Mouse (Mus musculus) CD8-positive naive resting alpha-beta T cell, adult 2 months (primary cell): ENCODE measurements at regions not wholly inside any gene's neighbourhood (a gene's known extent, or its start where the extent isn't known, plus 50 kb on each side); places are given as distances from the start of the nearest gene placed in this dataset.

Experiments used
- DNase-seq, 2 experiments: peaks; one replicate each; pipeline ENCODE4 v3.0.0; 2022; ENCODE audit warnings: low read depth in 2 of 2, low spot score in 2 of 2

- no peak for DNase-seq
Observed at GRCm38 (mm10) chr16:76232680-76233079, 140.9 kb downstream of the Nrip1 start.

- DNase-seq = no peak
Observed at GRCm38 (mm10) chr16:76232174-76232573, 141.5 kb downstream of the Nrip1 start.

- DNase-seq = no peak
Observed at GRCm38 (mm10) chr16:76230516-76231302, 142.9 kb downstream of the Nrip1 start.

- no peak for DNase-seq
Observed at GRCm38 (mm10) chr16:76228451-76228850, 145.2 kb downstream of the Nrip1 start.

- DNase-seq = no peak
Observed at GRCm38 (mm10) chr16:76226446-76226845, 147.2 kb downstream of the Nrip1 start.

GRCm38 (mm10) chr16:76225587-76226226 is 147.9 kb downstream of the Nrip1 start:
- DNase-seq = no peak

- DNase-seq = no peak
Observed at GRCm38 (mm10) chr16:76224901-76225586, 148.6 kb downstream of the Nrip1 start.

GRCm38 (mm10) chr16:76223716-76224115 is 149.9 kb downstream of the Nrip1 start:
- no peak for DNase-seq

GRCm38 (mm10) chr16:76222960-76223359 is 150.7 kb downstream of the Nrip1 start:
- DNase-seq = no peak

GRCm38 (mm10) chr16:76220466-76220865 is 153.2 kb downstream of the Nrip1 start:
- no peak for DNase-seq

- DNase-seq = no peak
Observed at GRCm38 (mm10) chr16:76219233-76219632, 154.4 kb downstream of the Nrip1 start.

GRCm38 (mm10) chr16:76218310-76219170 is 155.1 kb downstream of the Nrip1 start:
- DNase-seq = no peak

GRCm38 (mm10) chr16:76216184-76216583 is 157.4 kb downstream of the Nrip1 start:
- DNase-seq = no peak

- DNase-seq = no peak
Observed at GRCm38 (mm10) chr16:76215558-76215957, 158.1 kb downstream of the Nrip1 start.

GRCm38 (mm10) chr16:76201773-76202571 is 171.7 kb downstream of the Nrip1 start:
- peak; percentile 34 to 56 for DNase-seq

GRCm38 (mm10) chr16:76200801-76201728 is 172.6 kb downstream of the Nrip1 start:
- no peak for DNase-seq

GRCm38 (mm10) chr16:76200268-76200667 is 173.4 kb downstream of the Nrip1 start:
- DNase-seq = peak in 1 of 2 experiments; percentile 15

- no peak for DNase-seq
Observed at GRCm38 (mm10) chr16:76199006-76199405, 174.6 kb downstream of the Nrip1 start.

GRCm38 (mm10) chr16:76194291-76194690 is 172.2 kb upstream of the Samsn1 start:
- no peak for DNase-seq
